Mouse (Mus musculus) MEL (cell line): ENCODE results near the gene Slc16a9. TPM values are rescaled to one million over a fixed set of nuclear protein-coding genes. Genes with fewer than 3 reads are reported as not detected.
A peak's percentile ranks its signal among the peaks of the same experiment; 100 is the strongest.

ENCODE experiments used
- DNase-seq: peaks from one replicate; pipeline ENCODE4 v3.0.0; 2011; ENCODE audit warnings: low read depth, low spot score
- H3K27ac ChIP-seq: 2 replicates; pipeline ENCODE4 v1.5.1; 2012; ENCODE audit warnings: low read depth, mild to moderate bottlenecking, control low read depth, low read length, moderate library complexity; ENCODE audit not compliant: control insufficient read depth
- H3K27me3 ChIP-seq, 2 experiments: fragments of 150-350 bp in 1 of 2; sonication (generic) in 1 of 2; 2 replicates each; pipeline ENCODE4 v1.6.1; 2012; ENCODE audit warnings: low read length in 2 of 2, mild to moderate bottlenecking in 2 of 2, improper control_type of control experiment in 1 of 2, moderate library complexity in 1 of 2; ENCODE audit not compliant: insufficient read depth in 2 of 2, control insufficient read depth in 1 of 2
- H3K36me3 ChIP-seq, 2 experiments: 2 replicates each; pipeline ENCODE4 v1.6.1; 2012 to 2014; ENCODE audit warnings: low read length in 2 of 2, improper control_type of control experiment in 1 of 2, inconsistent platforms in 1 of 2, mild to moderate bottlenecking in 1 of 2; ENCODE audit not compliant: insufficient read depth in 2 of 2, control insufficient read depth in 1 of 2
- H3K4me1 ChIP-seq, 2 experiments: fragments of 150-350 bp in 1 of 2; sonication (generic) in 1 of 2; 2 replicates each; pipeline ENCODE4 v1.6.1; 2012; ENCODE audit warnings: low read length in 2 of 2, improper control_type of control experiment in 1 of 2, mild to moderate bottlenecking in 1 of 2; ENCODE audit not compliant: insufficient read depth in 2 of 2, control insufficient read depth in 1 of 2
- H3K4me3 ChIP-seq, 2 experiments: fragments of 150-350 bp in 1 of 2; sonication (generic) in 1 of 2; 2 replicates each; pipeline ENCODE4 v1.5.1; 2012; ENCODE audit warnings: low read depth in 2 of 2, low read length in 2 of 2, mild to moderate bottlenecking in 2 of 2, moderate library complexity in 2 of 2, control low read depth in 1 of 2, improper control_type of control experiment in 1 of 2; ENCODE audit not compliant: control insufficient read depth in 1 of 2, insufficient read depth in 1 of 2
- H3K79me2 ChIP-seq: 2 replicates; pipeline ENCODE4 v1.6.1; 2012; ENCODE audit warnings: mild to moderate bottlenecking, low read length, moderate library complexity; ENCODE audit not compliant: control insufficient read depth, poor library complexity, insufficient read depth
- H3K9ac ChIP-seq: 2 replicates; pipeline ENCODE4 v1.6.1; 2012; ENCODE audit warnings: low read depth, mild to moderate bottlenecking, control low read depth, low read length, moderate library complexity; ENCODE audit not compliant: control insufficient read depth, poor library complexity, severe bottlenecking
- H3K9me3 ChIP-seq: fragments of 150-350 bp; sonication (generic); replicated peaks from 2 replicates; pipeline ENCODE4 v1.6.1; 2012; ENCODE audit warnings: mild to moderate bottlenecking, low read length, improper control_type of control experiment, moderate library complexity; ENCODE audit not compliant: insufficient read depth
- E2F4 ChIP-seq: IDR thresholded peaks from 2 replicates; pipeline ENCODE4 v1.6.1; 2011; ENCODE audit warnings: low read depth, low read length, improper control_type of control experiment, borderline replicate concordance
- ELF1 ChIP-seq: IDR thresholded peaks from 2 replicates; pipeline ENCODE4 v1.6.1; 2014; ENCODE audit warnings: low read depth, mild to moderate bottlenecking, inconsistent platforms, low read length, improper control_type of control experiment, moderate library complexity
- EP300 ChIP-seq, 2 experiments: IDR thresholded peaks; 2 replicates each; pipeline ENCODE4 v1.6.1; 2011; ENCODE audit warnings: improper control_type of control experiment in 2 of 2, low read length in 2 of 2, low read depth in 1 of 2, mild to moderate bottlenecking in 1 of 2
- ETS1 ChIP-seq: IDR thresholded peaks from 2 replicates; pipeline ENCODE4 v1.6.1; 2012; ENCODE audit warnings: low read depth, mild to moderate bottlenecking, inconsistent platforms, low read length, improper control_type of control experiment, moderate library complexity
- GABPA ChIP-seq: IDR thresholded peaks from 2 replicates; pipeline ENCODE4 v1.6.1; 2012; ENCODE audit warnings: low read depth, mild to moderate bottlenecking, inconsistent platforms, low read length, improper control_type of control experiment, moderate library complexity
- HCFC1 ChIP-seq: IDR thresholded peaks from 2 replicates; pipeline ENCODE4 v1.6.1; 2012; ENCODE audit warnings: low read depth, mild to moderate bottlenecking, inconsistent platforms, low read length, improper control_type of control experiment, moderate library complexity
- JUND ChIP-seq: IDR thresholded peaks from 2 replicates; pipeline ENCODE4 v1.6.1; 2011; ENCODE audit warnings: low read depth, mild to moderate bottlenecking, improper control_type of control experiment, low read length
- MAFK ChIP-seq: IDR thresholded peaks from 2 replicates; pipeline ENCODE4 v1.6.1; 2011; ENCODE audit warnings: low read depth, mild to moderate bottlenecking, low read length, improper control_type of control experiment, borderline replicate concordance
- MAX ChIP-seq: IDR thresholded peaks from 2 replicates; pipeline ENCODE4 v1.6.1; 2011; ENCODE audit warnings: low read length, improper control_type of control experiment
- MAZ ChIP-seq: IDR thresholded peaks from 2 replicates; pipeline ENCODE4 v1.6.1; 2012; ENCODE audit warnings: low read depth, mild to moderate bottlenecking, inconsistent platforms, low read length, improper control_type of control experiment
- MEF2A ChIP-seq: IDR thresholded peaks from 2 replicates; pipeline ENCODE4 v1.6.1; 2014; ENCODE audit warnings: low read depth, mild to moderate bottlenecking, inconsistent platforms, low read length, improper control_type of control experiment; ENCODE audit not compliant: poor library complexity, insufficient replicate concordance, severe bottlenecking; ENCODE audit errors: extremely low read depth
- MXI1 ChIP-seq: IDR thresholded peaks from 2 replicates; pipeline ENCODE4 v1.6.1; 2011; ENCODE audit warnings: mild to moderate bottlenecking, low read depth, low read length, improper control_type of control experiment
- MYC ChIP-seq: IDR thresholded peaks from 2 replicates; pipeline ENCODE4 v1.6.1; 2011; ENCODE audit warnings: low read depth, mild to moderate bottlenecking, low read length, improper control_type of control experiment, moderate library complexity
- POLR2A ChIP-seq, 2 experiments: IDR thresholded peaks; 2 replicates each; pipeline ENCODE4 v1.6.1; 2011 to 2012; ENCODE audit warnings: low read length in 2 of 2, mild to moderate bottlenecking in 2 of 2, control low read depth in 1 of 2, improper control_type of control experiment in 1 of 2, low read depth in 1 of 2, moderate library complexity in 1 of 2; ENCODE audit not compliant: control insufficient read depth in 1 of 2, insufficient read depth in 1 of 2, poor library complexity in 1 of 2
- POLR2AphosphoS2 ChIP-seq: IDR thresholded peaks from 2 replicates; pipeline ENCODE4 v1.6.1; 2011; ENCODE audit warnings: low read length, improper control_type of control experiment
- RCOR1 ChIP-seq: IDR thresholded peaks from 2 replicates; pipeline ENCODE4 v1.6.1; 2012; ENCODE audit warnings: low read depth, mild to moderate bottlenecking, inconsistent platforms, low read length, improper control_type of control experiment
- SMC3 ChIP-seq: IDR thresholded peaks from 2 replicates; pipeline ENCODE4 v1.6.1; 2011; ENCODE audit warnings: low read depth, low read length, improper control_type of control experiment
- TAL1 ChIP-seq: IDR thresholded peaks from 2 replicates; pipeline ENCODE4 v1.6.1; 2012; ENCODE audit warnings: mild to moderate bottlenecking, inconsistent platforms, low read length, moderate library complexity, mixed read lengths
- TBP ChIP-seq: IDR thresholded peaks from 2 replicates; pipeline ENCODE4 v1.8.0; 2011; ENCODE audit warnings: low read depth, low read length, improper control_type of control experiment
- TCF12 ChIP-seq: IDR thresholded peaks from 2 replicates; pipeline ENCODE4 v1.6.1; 2014; ENCODE audit warnings: low read depth, mild to moderate bottlenecking, inconsistent platforms, low read length, improper control_type of control experiment, moderate library complexity
- UBTF ChIP-seq: IDR thresholded peaks from 2 replicates; pipeline ENCODE4 v1.6.1; 2012; ENCODE audit warnings: low read depth, mild to moderate bottlenecking, inconsistent platforms, low read length, improper control_type of control experiment, moderate library complexity, borderline replicate concordance; ENCODE audit not compliant: insufficient read depth
- USF1 ChIP-seq: IDR thresholded peaks from 2 replicates; pipeline ENCODE4 v1.6.1; 2014; ENCODE audit warnings: low read depth, mild to moderate bottlenecking, inconsistent platforms, low read length, improper control_type of control experiment, moderate library complexity
- ZKSCAN1 ChIP-seq: IDR thresholded peaks from 2 replicates; pipeline ENCODE4 v1.6.1; 2012; ENCODE audit warnings: low read depth, mild to moderate bottlenecking, inconsistent platforms, low read length, improper control_type of control experiment, moderate library complexity
- ZNF384 ChIP-seq: IDR thresholded peaks from 2 replicates; pipeline ENCODE4 v1.6.1; 2012; ENCODE audit warnings: low read depth, mild to moderate bottlenecking, inconsistent platforms, low read length, improper control_type of control experiment
- polyA plus RNA-seq, 2 experiments: library from polyadenylated mRNA; stranded (reverse) in 1 of 2; unstranded in 1 of 2; fragments of >175 nt in 1 of 2; fragments of >200 nt in 1 of 2; gene quantifications; 2 replicates each; pipeline versions ENCODE4 v1.2.1 to v1.2.4; 2012; ENCODE audit warnings: low replicate concordance in 2 of 2, low read depth in 1 of 2; ENCODE audit not compliant: insufficient read length in 2 of 2, insufficient read depth in 1 of 2, missing spikeins in 1 of 2
- total RNA-seq: library from RNA; depleted of rRNA; stranded (reverse); fragments of 300-350 nt; gene quantifications from 2 replicates; pipeline ENCODE4 v1.2.3, GENCODE M21; 2012

The Slc16a9 gene
- total and polyA plus RNA-seq, 3 experiments = not detected

GRCm38 (mm10) chr10:70287825-70288235 is 42.9 kb downstream of the Slc16a9 start:
- DNase-seq = peak; percentile 53
- Histone ChIP-seq H3K9ac (no peak overlapping the region), H3K4me3 (no peak overlapping the region), H3K79me2 (no peaks in the 10 kb centered on the region), H3K9me3 (no peaks in the 10 kb centered on the region), H3K27me3 (no peaks in the 10 kb centered on the region), H3K4me1 (peaks cover 4 to 7% of the 10 kb centered on the region in 2 experiments; a peak in 3 of 4 replicates), H3K27ac (no peak overlapping the region), H3K36me3 (no peaks in the 10 kb centered on the region; a peak in 1 of 4 replicates)
- TF ChIP-seq ZKSCAN1 (no peak), UBTF (no peak), RCOR1 (no peak), TCF12 (no peak), ETS1 (no peak), MAX (no peak), HCFC1 (no peak), MEF2A (no peak), MXI1 (no peak), POLR2A (IDR thresholded peaks at IDR 0.05; ENCODE audit: control insufficient read depth in 1 of 2, insufficient read depth in 1 of 2, low read depth in 1 of 2, low read length in 2 of 2, poor library complexity in 1 of 2) (no peak), MYC (no peak), MAZ (no peak), USF1 (no peak), JUND (no peak), SMC3 (no peak), TAL1 (no peak), EP300 (IDR thresholded peaks at IDR 0.05; ENCODE audit: low read depth in 1 of 2, low read length in 2 of 2) (0 out of 4 replicates have a peak, but pooled peaks of 1 of the 2 experiments have one; percentile 16), GABPA (peak; percentile 89), E2F4 (no peak), ZNF384 (no peak), MAFK (peak; percentile 70), POLR2AphosphoS2 (no peak), ELF1 (no peak), TBP (no peak)
